Mouse (Mus musculus): Measurements from ENCODE around the gene Degs2. TPM values are rescaled to one million over a fixed set of nuclear protein-coding genes. Genes with fewer than 3 reads are reported as not detected.
A peak's percentile ranks its signal among the peaks of the same experiment; 100 is the strongest.

The Degs2 gene
- 1.2 TPM in 1 of 2 replicates, not detected in the other for polyA plus RNA-seq (2015; fragmentation: Nextera tagmentation; extraction: Ambion mirVana)

- H3K27ac ChIP-seq (ENCODE audit: low read length) = no peak within 1 kb of the TSS
- no peak within 1 kb of the TSS for H3K9ac ChIP-seq (ENCODE audit: low read depth, low read length)
- no peak within 1 kb of the TSS; the same call in 1 of the 2 replicates for H3K4me3 ChIP-seq (ENCODE audit: low read depth, low read length)
- ATAC-seq (ENCODE audit: low read depth) = peak; percentile 11; the same call in 1 of the 2 replicates
- H3K4me2 ChIP-seq (ENCODE audit: low read depth, low read length) = peak within 1 kb of the TSS; percentile 36
- no peaks in the 10 kb centered on the region for H3K36me3 ChIP-seq (ENCODE audit: control insufficient read depth, insufficient read depth)
- 5% methylated on average over 32 of the region's 32 CpGs for WGBS (ENCODE audit: insufficient replicate concordance)
- H3K9me3 ChIP-seq (replicated peaks; ENCODE audit: control insufficient read depth, low read length) = no peaks in the 10 kb centered on the region
- no peaks in the 10 kb centered on the region for H3K4me1 ChIP-seq (ENCODE audit: control insufficient read depth, low read depth, low read length)
- peaks cover 19% of the 10 kb centered on the region for H3K27me3 ChIP-seq (ENCODE audit: control insufficient read depth, insufficient read depth, low read depth, low read length)
Observed at GRCm38 (mm10) chr12:108702185-108702584, at the start of gene Degs2. TSS of gene Degs2 (minus strand) at chr12:108702315.

- Histone ChIP-seq H3K36me3 (ENCODE audit: control insufficient read depth, insufficient read depth) (no peaks in the 10 kb centered on the region), H3K27ac (ENCODE audit: low read length) (no peak overlapping the region), H3K4me2 (ENCODE audit: low read depth, low read length) (no peak overlapping the region), H3K9ac (ENCODE audit: low read depth, low read length) (no peak overlapping the region), H3K27me3 (ENCODE audit: control insufficient read depth, insufficient read depth, low read depth, low read length) (no peaks in the 10 kb centered on the region), H3K4me1 (ENCODE audit: control insufficient read depth, low read depth, low read length) (no peaks in the 10 kb centered on the region), H3K9me3 (replicated peaks; ENCODE audit: control insufficient read depth, low read length) (no peaks in the 10 kb centered on the region), H3K4me3 (ENCODE audit: low read depth, low read length) (no peak overlapping the region)
- no peak for ATAC-seq (ENCODE audit: low read depth)
- 62% methylated on average over 9 of the region's 9 CpGs for WGBS (ENCODE audit: insufficient replicate concordance)
Observed at GRCm38 (mm10) chr12:108751790-108752189, 49.7 kb upstream of the Degs2 start.

GRCm38 (mm10) chr12:108750226-108750625 is 48.1 kb upstream of the Degs2 start:
- Histone ChIP-seq H3K4me3 (ENCODE audit: low read depth, low read length) (no peak overlapping the region), H3K36me3 (ENCODE audit: control insufficient read depth, insufficient read depth) (no peaks in the 10 kb centered on the region), H3K9me3 (replicated peaks; ENCODE audit: control insufficient read depth, low read length) (no peaks in the 10 kb centered on the region), H3K27me3 (ENCODE audit: control insufficient read depth, insufficient read depth, low read depth, low read length) (no peaks in the 10 kb centered on the region), H3K27ac (ENCODE audit: low read length) (no peak overlapping the region), H3K4me2 (ENCODE audit: low read depth, low read length) (no peak overlapping the region), H3K4me1 (ENCODE audit: control insufficient read depth, low read depth, low read length) (no peaks in the 10 kb centered on the region), H3K9ac (ENCODE audit: low read depth, low read length) (no peak overlapping the region)
- 30% methylated on average over 3 of the region's 3 CpGs for WGBS (ENCODE audit: insufficient replicate concordance)
- ATAC-seq (ENCODE audit: low read depth) = no peak

GRCm38 (mm10) chr12:108749454-108749853 is 47.3 kb upstream of the Degs2 start:
- ATAC-seq (ENCODE audit: low read depth) = no peak
- Histone ChIP-seq H3K4me2 (ENCODE audit: low read depth, low read length) (no peak overlapping the region), H3K4me3 (ENCODE audit: low read depth, low read length) (no peak overlapping the region), H3K4me1 (ENCODE audit: control insufficient read depth, low read depth, low read length) (no peaks in the 10 kb centered on the region), H3K36me3 (ENCODE audit: control insufficient read depth, insufficient read depth) (no peaks in the 10 kb centered on the region), H3K9ac (ENCODE audit: low read depth, low read length) (no peak overlapping the region), H3K27me3 (ENCODE audit: control insufficient read depth, insufficient read depth, low read depth, low read length) (no peaks in the 10 kb centered on the region), H3K27ac (ENCODE audit: low read length) (no peak overlapping the region), H3K9me3 (replicated peaks; ENCODE audit: control insufficient read depth, low read length) (no peaks in the 10 kb centered on the region)
- WGBS (ENCODE audit: insufficient replicate concordance) = 68% methylated on average over 9 of the region's 9 CpGs

- H3K4me1 ChIP-seq (ENCODE audit: control insufficient read depth, low read depth, low read length) = no peaks in the 10 kb centered on the region
- H3K4me3 ChIP-seq (ENCODE audit: low read depth, low read length) = no peak overlapping the region
- H3K27me3 ChIP-seq (ENCODE audit: control insufficient read depth, insufficient read depth, low read depth, low read length) = no peaks in the 10 kb centered on the region
- H3K9ac ChIP-seq (ENCODE audit: low read depth, low read length) = no peak overlapping the region
- no peaks in the 10 kb centered on the region for H3K36me3 ChIP-seq (ENCODE audit: control insufficient read depth, insufficient read depth)
- 58% methylated on average over 6 of the region's 6 CpGs for WGBS (ENCODE audit: insufficient replicate concordance)
- H3K9me3 ChIP-seq (replicated peaks; ENCODE audit: control insufficient read depth, low read length) = no peaks in the 10 kb centered on the region
- no peak for ATAC-seq (ENCODE audit: low read depth)
- no peak overlapping the region for H3K27ac ChIP-seq (ENCODE audit: low read length)
- no peak overlapping the region for H3K4me2 ChIP-seq (ENCODE audit: low read depth, low read length)
Observed at GRCm38 (mm10) chr12:108749019-108749418, 46.9 kb upstream of the Degs2 start.

GRCm38 (mm10) chr12:108745990-108746389 is 43.9 kb upstream of the Degs2 start:
- no peak for ATAC-seq (ENCODE audit: low read depth)

GRCm38 (mm10) chr12:108742241-108742640 is 40.1 kb upstream of the Degs2 start:
- no peak for ATAC-seq (ENCODE audit: low read depth)
- no peaks in the 10 kb centered on the region for H3K27me3 ChIP-seq (ENCODE audit: control insufficient read depth, insufficient read depth, low read depth, low read length)
- no peaks in the 10 kb centered on the region for H3K36me3 ChIP-seq (ENCODE audit: control insufficient read depth, insufficient read depth)
- no peak overlapping the region for H3K4me2 ChIP-seq (ENCODE audit: low read depth, low read length)
- no peak overlapping the region for H3K4me3 ChIP-seq (ENCODE audit: low read depth, low read length)
- H3K4me1 ChIP-seq (ENCODE audit: control insufficient read depth, low read depth, low read length) = no peaks in the 10 kb centered on the region
- WGBS (ENCODE audit: insufficient replicate concordance) = 67% methylated on average over 4 of the region's 4 CpGs
- H3K9me3 ChIP-seq (replicated peaks; ENCODE audit: control insufficient read depth, low read length) = no peaks in the 10 kb centered on the region
- no peak overlapping the region for H3K9ac ChIP-seq (ENCODE audit: low read depth, low read length)
- no peak overlapping the region for H3K27ac ChIP-seq (ENCODE audit: low read length)

More at GRCm38 (mm10) chr12:108745990-108746389, 43.9 kb upstream of the Degs2 start:
- no peak overlapping the region for H3K4me3 ChIP-seq (ENCODE audit: low read depth, low read length)
- H3K27me3 ChIP-seq (ENCODE audit: control insufficient read depth, insufficient read depth, low read depth, low read length) = no peaks in the 10 kb centered on the region
- no peaks in the 10 kb centered on the region for H3K36me3 ChIP-seq (ENCODE audit: control insufficient read depth, insufficient read depth)
- no peaks in the 10 kb centered on the region for H3K4me1 ChIP-seq (ENCODE audit: control insufficient read depth, low read depth, low read length)
- H3K4me2 ChIP-seq (ENCODE audit: low read depth, low read length) = no peak overlapping the region
- H3K9me3 ChIP-seq (replicated peaks; ENCODE audit: control insufficient read depth, low read length) = no peaks in the 10 kb centered on the region
- no peak overlapping the region for H3K9ac ChIP-seq (ENCODE audit: low read depth, low read length)
- no peak overlapping the region for H3K27ac ChIP-seq (ENCODE audit: low read length)

- Histone ChIP-seq H3K9ac (ENCODE audit: low read depth, low read length) (no peak overlapping the region), H3K4me2 (ENCODE audit: low read depth, low read length) (no peak overlapping the region), H3K27me3 (ENCODE audit: control insufficient read depth, insufficient read depth, low read depth, low read length) (no peaks in the 10 kb centered on the region), H3K36me3 (ENCODE audit: control insufficient read depth, insufficient read depth) (no peaks in the 10 kb centered on the region), H3K27ac (ENCODE audit: low read length) (no peak overlapping the region), H3K4me1 (ENCODE audit: control insufficient read depth, low read depth, low read length) (no peaks in the 10 kb centered on the region), H3K9me3 (replicated peaks; ENCODE audit: control insufficient read depth, low read length) (no peaks in the 10 kb centered on the region), H3K4me3 (ENCODE audit: low read depth, low read length) (no peak overlapping the region)
- ATAC-seq (ENCODE audit: low read depth) = no peak
- 57% methylated on average over 2 of the region's 2 CpGs for WGBS (ENCODE audit: insufficient replicate concordance)
Observed at GRCm38 (mm10) chr12:108741472-108741871, 39.4 kb upstream of the Degs2 start.

GRCm38 (mm10) chr12:108738745-108739144 is 36.6 kb upstream of the Degs2 start:
- Histone ChIP-seq H3K27me3 (ENCODE audit: control insufficient read depth, insufficient read depth, low read depth, low read length) (no peaks in the 10 kb centered on the region), H3K4me3 (ENCODE audit: low read depth, low read length) (no peak overlapping the region), H3K9ac (ENCODE audit: low read depth, low read length) (no peak overlapping the region), H3K4me2 (ENCODE audit: low read depth, low read length) (no peak overlapping the region), H3K36me3 (ENCODE audit: control insufficient read depth, insufficient read depth) (no peaks in the 10 kb centered on the region), H3K4me1 (ENCODE audit: control insufficient read depth, low read depth, low read length) (no peaks in the 10 kb centered on the region), H3K27ac (ENCODE audit: low read length) (no peak overlapping the region), H3K9me3 (replicated peaks; ENCODE audit: control insufficient read depth, low read length) (no peaks in the 10 kb centered on the region)
- ATAC-seq (ENCODE audit: low read depth) = no peak
- 78% methylated on average over 12 of the region's 12 CpGs for WGBS (ENCODE audit: insufficient replicate concordance)
